Mouse (Mus musculus): ENCODE results near the gene R3hdm4.

GRCm38 (mm10) chr10:79956643-79957154, 35.7 kb upstream of the R3hdm4 start:
- TF ChIP-seq POLR2A (IDR thresholded peaks at IDR 0.05; ENCODE audit: borderline replicate concordance, extremely low read depth, insufficient read depth, insufficient read length, poor library complexity, severe bottlenecking) (no peak), CTCF (IDR thresholded peaks at IDR 0.05; ENCODE audit: borderline replicate concordance, extremely low read depth, insufficient read depth, insufficient read length) (no peak)
